In the genomic region with DNA sequence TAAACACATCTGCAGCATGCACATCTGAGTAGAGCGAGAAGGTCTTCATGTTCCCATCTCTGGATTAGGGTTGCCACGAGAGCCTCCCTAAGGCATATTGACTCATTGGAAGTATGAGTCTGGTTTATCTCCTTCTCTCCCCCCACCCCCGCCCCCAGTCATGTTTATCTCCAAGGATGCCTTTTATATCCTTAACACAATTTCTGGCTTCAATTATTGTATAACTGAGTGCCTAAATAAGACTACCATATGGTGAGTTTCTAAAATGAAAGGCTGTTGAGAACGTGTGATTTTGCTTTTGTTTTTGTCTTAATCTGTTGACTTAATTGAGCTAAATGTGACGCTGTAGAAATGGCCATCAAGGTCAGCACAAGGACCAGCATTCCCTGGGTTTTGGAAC, we compare ENCODE assay signal across 25 mouse cellular contexts. TPM values are rescaled to one million over a fixed set of nuclear protein-coding genes. Genes with fewer than 3 reads are reported as not detected.
DNase-seq lines count a peak whose midpoint lies in the region; ATAC-seq and TF ChIP-seq lines count a peak whose summit lies in the region.
"Had no signal": no experiment of that assay in that cellular context is flagged by ENCODE, and none has a peak within 500 bp of the region (broad histone marks: within the 10 kb centered on the region; RNA-seq: fewer than 3 reads in every experiment).

No protein-coding gene starts in this region.

- TF ChIP-seq POLR2A in brain, embryonic 14.5 days (IDR thresholded peaks at IDR 0.05; ENCODE audit: borderline replicate concordance, extremely low read depth, insufficient read depth, insufficient read length, poor library complexity, severe bottlenecking), result no peak

- no peak overlapping the region for H3K9ac ChIP-seq in forebrain, embryonic 14.5 days (ENCODE audit: low read length)
- H3K9ac ChIP-seq in forebrain, embryonic 13.5 days, result no peak overlapping the region
- H3K9ac ChIP-seq: hindbrain, embryonic 12.5 days; hindbrain, embryonic 15.5 days had no signal

- H3K36me3 ChIP-seq in forebrain, embryonic 14.5 days (ENCODE audit: control insufficient read depth, insufficient read depth, low read length), result no peaks in the 10 kb centered on the region
- no peaks in the 10 kb centered on the region for H3K36me3 ChIP-seq in forebrain, embryonic 13.5 days (ENCODE audit: poor library complexity, severe bottlenecking)
- H3K36me3 ChIP-seq: G1E; hindbrain, embryonic 12.5 days; hindbrain, embryonic 15.5 days had no signal

- no peak for DNase-seq in forebrain, embryonic 14.5 days (ENCODE audit: low spot score)
- DNase-seq in frontal cortex, postnatal 36 days (ENCODE audit: low spot score in 2 of 2), result no peak
- peak; percentile 42 for DNase-seq in MN1 (ENCODE audit: low spot score)
- peak; percentile 26 for DNase-seq in brain, embryonic 14.5 days (ENCODE audit: low read depth)
- DNase-seq in cerebellum, adult 11 months, result no peak
- DNase-seq in spleen, postnatal 14 days (ENCODE audit: low spot score in 2 of 2), result no peak
- DNase-seq: adrenal gland, adult 8-10 months; adrenal gland, postnatal 25 days; B cell, adult 2 months; cerebellum, adult 11-12 months; cerebellum, adult 8-10 months; cerebellum, postnatal 10 days; cerebellum, postnatal 36 days; gastrocnemius, adult 2 months; gastrocnemius, postnatal 14 days; heart, adult 11 months; kidney, adult 2 months had no signal

- no peaks in the 10 kb centered on the region for H3K4me1 ChIP-seq in forebrain, embryonic 14.5 days (ENCODE audit: control insufficient read depth, insufficient read depth, low read length)
- H3K4me1 ChIP-seq in forebrain, embryonic 13.5 days, result no peaks in the 10 kb centered on the region
- H3K4me1 ChIP-seq: hindbrain, embryonic 12.5 days; hindbrain, embryonic 15.5 days had no signal

- WGBS in forebrain, embryonic 14.5 days, result 67% methylated on average over 5 of the region's 5 CpGs
- WGBS in forebrain, embryonic 13.5 days, result 78% methylated on average over 5 of the region's 5 CpGs

- no peak for TF ChIP-seq CTCF in brain, embryonic 14.5 days (IDR thresholded peaks at IDR 0.05; ENCODE audit: borderline replicate concordance, extremely low read depth, insufficient read depth, insufficient read length)

- ATAC-seq in forebrain, embryonic 14.5 days, result 0 out of 2 replicates have a peak, but pooled peaks have one; percentile 23
- no peak for ATAC-seq in forebrain, embryonic 13.5 days
- ATAC-seq in frontal cortex, adult (ENCODE audit: low TSS enrichment), result peak; percentile 75
- ATAC-seq: activated CD4-positive, CD25-positive, alpha-beta regulatory T cell, adult 4 months had no signal

- no peak overlapping the region for H3K27ac ChIP-seq in forebrain, embryonic 14.5 days (ENCODE audit: low read depth, low read length)
- H3K27ac ChIP-seq in forebrain, embryonic 13.5 days, result no peak overlapping the region
- H3K27ac ChIP-seq: gastrocnemius, adult 2 months; hindbrain, embryonic 12.5 days; hindbrain, embryonic 15.5 days had no signal

- H3K27me3 ChIP-seq in forebrain, embryonic 14.5 days (replicated peaks; ENCODE audit: control insufficient read depth, insufficient read depth, low read length), result no peaks in the 10 kb centered on the region
- no peaks in the 10 kb centered on the region for H3K27me3 ChIP-seq in forebrain, embryonic 13.5 days
- H3K27me3 ChIP-seq: CH12.LX; hindbrain, embryonic 12.5 days; hindbrain, embryonic 15.5 days had no signal

- no peak overlapping the region for H3K4me3 ChIP-seq in forebrain, embryonic 14.5 days (ENCODE audit: low read depth, low read length)
- no peak overlapping the region for H3K4me3 ChIP-seq in forebrain, embryonic 13.5 days
- H3K4me3 ChIP-seq: gastrocnemius, adult 2 months; hindbrain, embryonic 12.5 days; hindbrain, embryonic 15.5 days had no signal

- H3K9me3 ChIP-seq in forebrain, embryonic 14.5 days (replicated peaks; ENCODE audit: control insufficient read depth, low read length), result peaks cover 4% of the 10 kb centered on the region; the same call in 1 of the 2 replicates
- H3K9me3 ChIP-seq in forebrain, embryonic 13.5 days (replicated peaks), result no peaks in the 10 kb centered on the region
- H3K9me3 ChIP-seq: G1E; hindbrain, embryonic 12.5 days; hindbrain, embryonic 15.5 days had no signal

- H3K4me2 ChIP-seq in forebrain, embryonic 14.5 days (ENCODE audit: low read length), result no peak overlapping the region
- no peak overlapping the region for H3K4me2 ChIP-seq in forebrain, embryonic 13.5 days
- H3K4me2 ChIP-seq: heart, embryonic 11.5 days; hindbrain, embryonic 12.5 days; hindbrain, embryonic 15.5 days had no signal

RNA-seq across cellular contexts. Expression of a gene that starts 21.8 kb away (rescaled TPM):
- polyA plus RNA-seq in forebrain, embryonic 14.5 days (2014; fragmentation: Nextera tagmentation; extraction: Ambion mirVana), result 14.5 and 17.0 TPM in 2 replicates
- polyA plus RNA-seq in forebrain, embryonic 13.5 days (2015; fragmentation: Nextera tagmentation; extraction: Ambion mirVana), result 14.6 and 15.6 TPM in 2 replicates
- polyA plus RNA-seq in brain, embryonic 14.5 days (2012; rRNA removed), result 14.4 and 20.3 TPM in 2 replicates

RNA-seq across cellular contexts. Expression of a gene that starts 22.0 kb away (rescaled TPM):
- 9.5 and 10.9 TPM in 2 replicates for polyA plus RNA-seq in forebrain, embryonic 14.5 days (2014; fragmentation: Nextera tagmentation; extraction: Ambion mirVana)
- 12.1 and 13.5 TPM in 2 replicates for polyA plus RNA-seq in forebrain, embryonic 13.5 days (2015; fragmentation: Nextera tagmentation; extraction: Ambion mirVana)
- polyA plus RNA-seq in brain, embryonic 14.5 days (2012; rRNA removed), result 2.6 and 3.5 TPM in 2 replicates

Comparison
In these comparisons a context has a peak if more than half of its experiments do, and no peak if none do; other contexts are left out.
1. DNase-seq: peak in MN1 (single experiment) and brain, embryonic 14.5 days (single experiment); none in forebrain, embryonic 14.5 days (single experiment), frontal cortex, postnatal 36 days (0 of 2), cerebellum, adult 11 months (single experiment) and spleen, postnatal 14 days (0 of 2).